Mouse (Mus musculus) thymus, adult 2 months (tissue): Measurements from ENCODE around the gene Efnb2.

Source experiments
- CTCF ChIP-seq: fragments of 200-500 bp; IDR thresholded peaks from 2 replicates; pipeline ENCODE4 v1.5.1; 2012; ENCODE audit warnings: mild to moderate bottlenecking, control low read depth, low read length, moderate library complexity, borderline replicate concordance; ENCODE audit not compliant: control insufficient read depth, poor library complexity, insufficient read depth; ENCODE audit errors: extremely low read depth
- POLR2A ChIP-seq: fragments of 200-500 bp; IDR thresholded peaks from 2 replicates; pipeline ENCODE4 v1.6.1; 2012; ENCODE audit warnings: mild to moderate bottlenecking, low read length, control low read depth, moderate library complexity; ENCODE audit not compliant: control insufficient read depth, poor library complexity, insufficient read depth; ENCODE audit errors: extremely low read depth

- no peak for TF ChIP-seq CTCF
- no peak for TF ChIP-seq POLR2A
Observed at GRCm38 (mm10) chr8:8689454-8690145, 28.6 kb upstream of the Efnb2 start.
